Mouse (Mus musculus) embryonic facial prominence, embryonic 11.5 days (tissue): ENCODE data around the gene Wbp2nl. TPM values are rescaled to one million over a fixed set of nuclear protein-coding genes. Genes with fewer than 3 reads are reported as not detected.

ENCODE experiments used
- ATAC-seq: fragments of 200-750 bp; cut with Nextera tagmentation; replicated peaks from 2 replicates; pipeline ENCODE4 v1.8.0; 2017; ENCODE audit warnings: low read depth; ENCODE audit not compliant: insufficient number of reproducible peaks, low FRiP score, low TSS enrichment
- DNase-seq: peaks from one replicate; pipeline ENCODE4 v3.0.0-alpha.2; 2015; ENCODE audit warnings: low spot score
- H3K27ac ChIP-seq: fragments of 300-500 bp; sonication (generic); replicated peaks from 2 replicates; pipeline ENCODE4 v1.5.1; 2014; ENCODE audit warnings: mild to moderate bottlenecking, low read depth, low read length, control low read depth
- H3K27me3 ChIP-seq: fragments of 300-500 bp; sonication (generic); 2 replicates; pipeline ENCODE4 v1.6.1; 2014; ENCODE audit warnings: mild to moderate bottlenecking, low read length, moderate library complexity, mixed read lengths; ENCODE audit not compliant: control insufficient read depth, insufficient read depth
- H3K36me3 ChIP-seq: fragments of 300-500 bp; sonication (generic); replicated peaks from 2 replicates; pipeline ENCODE4 v1.6.1; 2014; ENCODE audit warnings: low read depth, mild to moderate bottlenecking, low read length, moderate library complexity, mixed read lengths; ENCODE audit not compliant: control insufficient read depth, insufficient read depth
- H3K4me1 ChIP-seq: fragments of 300-500 bp; sonication (generic); 2 replicates; pipeline ENCODE4 v1.6.1; 2014; ENCODE audit warnings: low read length, mixed read lengths; ENCODE audit not compliant: control insufficient read depth, insufficient read depth
- H3K4me2 ChIP-seq: fragments of 300-500 bp; sonication (generic); 2 replicates; pipeline ENCODE4 v1.6.1; 2014; ENCODE audit warnings: low read depth, mild to moderate bottlenecking, control low read depth, low read length, moderate library complexity
- H3K4me3 ChIP-seq: fragments of 300-500 bp; sonication (generic); 2 replicates; pipeline ENCODE4 v1.5.1; 2014; ENCODE audit warnings: low read depth, low read length, control low read depth
- H3K9ac ChIP-seq: fragments of 300-500 bp; sonication (generic); replicated peaks from 2 replicates; pipeline ENCODE4 v1.6.1; 2014; ENCODE audit warnings: mild to moderate bottlenecking, control low read depth, low read length
- H3K9me3 ChIP-seq: fragments of 300-500 bp; sonication (generic); replicated peaks from 2 replicates; pipeline ENCODE4 v1.6.1; 2016; ENCODE audit warnings: mild to moderate bottlenecking, low read length, inconsistent platforms, mixed read lengths; ENCODE audit not compliant: control insufficient read depth
- WGBS: fragments of 180-500 bp; shearing (Covaris S2); extraction: QIAGEN DNeasy Blood & Tissue Kit; methylation state at CpG from one replicate; pipeline ENCODE4 v1.1.7; 2014; 5-methylcytosine and 5-hydroxymethylcytosine counted together
- polyA plus RNA-seq: library from polyadenylated mRNA; unstranded; fragments of >200 nt; fragmentation: Nextera tagmentation; extraction: Ambion mirVana; gene quantifications from 2 replicates; pipeline ENCODE4 v1.2.1, GENCODE M21; 2014

The Wbp2nl gene
- polyA plus RNA-seq, 1 experiment from 2014 or later: 0.34 TPM

GRCm38 (mm10) chr15:82268783-82269182, 30.0 kb upstream of the Wbp2nl start:
- no peak overlapping the region for H3K9ac ChIP-seq
- H3K4me3 ChIP-seq: no peak overlapping the region
- no peaks in the 10 kb centered on the region for H3K36me3 ChIP-seq
- WGBS: 84% methylated on average over 9 of the region's 9 CpGs
- H3K27me3 ChIP-seq: 0 out of 2 replicates have a peak, but pooled peaks cover 2% of the 10 kb centered on the region
- DNase-seq: no peak
- no peak overlapping the region for H3K4me2 ChIP-seq
- H3K27ac ChIP-seq: no peak overlapping the region
- no peaks in the 10 kb centered on the region for H3K9me3 ChIP-seq
- no peak for ATAC-seq
- no peaks in the 10 kb centered on the region for H3K4me1 ChIP-seq

- H3K27me3 ChIP-seq: peaks cover 11% of the 10 kb centered on the region
- ATAC-seq: no peak
- H3K36me3 ChIP-seq: no peaks in the 10 kb centered on the region
- 2% methylated on average over 5 of the region's 5 CpGs for WGBS
- DNase-seq: peak; percentile 89
- no peak overlapping the region for H3K4me3 ChIP-seq
- H3K9me3 ChIP-seq: no peaks in the 10 kb centered on the region
- no peak overlapping the region for H3K9ac ChIP-seq
- H3K4me2 ChIP-seq: no peak overlapping the region
- peaks cover 5% of the 10 kb centered on the region for H3K4me1 ChIP-seq
- H3K27ac ChIP-seq: no peak overlapping the region
Observed at GRCm38 (mm10) chr15:82271201-82271600, 27.6 kb upstream of the Wbp2nl start.

GRCm38 (mm10) chr15:82272295-82272694, 26.5 kb upstream of the Wbp2nl start:
- Histone ChIP-seq H3K9ac (no peak overlapping the region), H3K4me2 (no peak overlapping the region), H3K27me3 (peaks cover 11% of the 10 kb centered on the region), H3K36me3 (no peaks in the 10 kb centered on the region), H3K4me3 (no peak overlapping the region), H3K4me1 (peaks cover 5% of the 10 kb centered on the region), H3K27ac (no peak overlapping the region), H3K9me3 (no peaks in the 10 kb centered on the region)
- DNase-seq (no peak), ATAC-seq (no peak)
- 86% methylated on average over 6 of the region's 6 CpGs for WGBS

GRCm38 (mm10) chr15:82274593-82274926, 24.2 kb upstream of the Wbp2nl start, which contains the start of gene Sept3:
Sept3 (plus strand) TSS chr15:82274893.
- H3K4me1 ChIP-seq: peaks cover 5% of the 10 kb centered on the region
- no peaks in the 10 kb centered on the region for H3K9me3 ChIP-seq
- peak within 1 kb of the TSS; percentile 70 for H3K4me3 ChIP-seq
- H3K27ac ChIP-seq: peak within 1 kb of the TSS; percentile 52
- 28% methylated on average over 6 of the region's 6 CpGs for whole genome bisulfite sequencing
- ATAC-seq (0 out of 2 replicates have a peak, but pooled peaks have one; percentile 2), DNase-seq (no peak)
- peak within 1 kb of the TSS; percentile 96 for H3K4me2 ChIP-seq
- H3K36me3 ChIP-seq: no peaks in the 10 kb centered on the region
- peak within 1 kb of the TSS; percentile 83 for H3K9ac ChIP-seq
- peaks cover 11% of the 10 kb centered on the region for H3K27me3 ChIP-seq

- WGBS: under 1% methylated on average over 86 of the region's 86 CpGs
- Histone ChIP-seq H3K36me3 (no peaks in the 10 kb centered on the region), H3K27me3 (peaks cover 11% of the 10 kb centered on the region), H3K9me3 (no peaks in the 10 kb centered on the region), H3K4me3 (peak overlapping the region; percentile 70), H3K4me1 (peaks cover 5% of the 10 kb centered on the region), H3K27ac (peak overlapping the region; percentile 52), H3K4me2 (peak overlapping the region; percentile 96), H3K9ac (peak overlapping the region; percentile 83)
- DNase-seq: peak; percentile 77
- ATAC-seq: peak; percentile 59
Observed at GRCm38 (mm10) chr15:82274927-82275901, 23.5 kb upstream of the Wbp2nl start.

GRCm38 (mm10) chr15:82277591-82277990, 21.2 kb upstream of the Wbp2nl start:
- DNase-seq (no peak), ATAC-seq (no peak)
- Histone ChIP-seq H3K27me3 (peaks cover 8% of the 10 kb centered on the region), H3K36me3 (no peaks in the 10 kb centered on the region; the same call in none of the 2 replicates), H3K27ac (no peak overlapping the region), H3K9ac (no peak overlapping the region), H3K4me2 (no peak overlapping the region), H3K4me3 (no peak overlapping the region), H3K4me1 (peaks cover 5% of the 10 kb centered on the region), H3K9me3 (no peaks in the 10 kb centered on the region)
- WGBS: 81% methylated on average over 5 of the region's 5 CpGs

GRCm38 (mm10) chr15:82280638-82281037, 18.1 kb upstream of the Wbp2nl start:
- Histone ChIP-seq H3K9ac (no peak overlapping the region), H3K4me1 (peaks cover 5% of the 10 kb centered on the region), H3K36me3 (peaks cover 3% of the 10 kb centered on the region), H3K4me3 (no peak overlapping the region), H3K9me3 (no peaks in the 10 kb centered on the region), H3K4me2 (no peak overlapping the region), H3K27ac (no peak overlapping the region), H3K27me3 (no peaks in the 10 kb centered on the region)
- DNase-seq: no peak
- 80% methylated on average over 4 of the region's 4 CpGs for WGBS
- no peak for ATAC-seq

GRCm38 (mm10) chr15:82286157-82286556, 12.6 kb upstream of the Wbp2nl start:
- Histone ChIP-seq H3K4me1 (no peaks in the 10 kb centered on the region), H3K4me3 (no peak overlapping the region), H3K27ac (no peak overlapping the region), H3K36me3 (peaks cover 6% of the 10 kb centered on the region), H3K27me3 (no peaks in the 10 kb centered on the region), H3K4me2 (no peak overlapping the region), H3K9me3 (no peaks in the 10 kb centered on the region), H3K9ac (no peak overlapping the region)
- ATAC-seq: no peak
- no peak for DNase-seq
- 66% methylated on average over 12 of the region's 12 CpGs for WGBS
